Comparison of ENCODE assay signal across 21 mouse cellular contexts in the genomic region with DNA sequence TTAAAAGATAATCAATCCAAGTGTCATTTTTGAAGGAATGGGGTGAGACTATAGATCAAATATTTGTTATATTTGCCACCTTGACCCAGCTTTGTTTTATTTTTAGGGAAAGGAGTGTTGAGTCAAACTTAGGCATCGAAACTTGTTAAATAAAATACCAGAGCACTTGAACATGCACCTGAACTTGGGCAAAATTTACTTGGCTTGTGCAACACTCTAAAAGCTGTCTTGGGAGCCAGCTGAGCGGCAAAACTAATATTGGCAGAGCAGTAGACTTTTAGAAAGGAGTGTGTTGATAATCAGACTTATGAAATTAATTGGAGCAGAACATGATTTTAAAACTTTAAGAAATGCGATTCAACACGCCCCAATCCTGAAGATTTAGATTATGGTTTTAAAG.
DNase-seq lines count a peak whose midpoint lies in the region; ATAC-seq and TF ChIP-seq lines count a peak whose summit lies in the region.
"Had no signal": no experiment of that assay in that cellular context is flagged by ENCODE, and none has a peak within 500 bp of the region (broad histone marks: within the 10 kb centered on the region; RNA-seq: fewer than 3 reads in every experiment).

No protein-coding gene starts in this region.

- H3K9ac ChIP-seq in lung, embryonic 16.5 days (ENCODE audit: low read length) = no peak overlapping the region
- H3K9ac ChIP-seq in lung, postnatal 0 days (replicated peaks; ENCODE audit: low read depth) = no peak overlapping the region
- H3K9ac ChIP-seq: embryonic facial prominence, embryonic 12.5 days; forebrain, embryonic 13.5 days; forebrain, embryonic 15.5 days; forebrain, postnatal 0 days had no signal

- no peaks in the 10 kb centered on the region for H3K36me3 ChIP-seq in lung, embryonic 16.5 days (ENCODE audit: control insufficient read depth, insufficient read depth, low read length)
- no peaks in the 10 kb centered on the region for H3K36me3 ChIP-seq in lung, postnatal 0 days (ENCODE audit: insufficient read depth, low read length)
- H3K36me3 ChIP-seq: embryonic facial prominence, embryonic 10.5 days; embryonic facial prominence, embryonic 12.5 days; forebrain, embryonic 15.5 days; G1E had no signal

- no peaks in the 10 kb centered on the region for H3K9me3 ChIP-seq in lung, embryonic 16.5 days (ENCODE audit: control insufficient read depth, low read length)
- H3K9me3 ChIP-seq in lung, postnatal 0 days (ENCODE audit: low read length) = no peaks in the 10 kb centered on the region
- H3K9me3 ChIP-seq: embryonic facial prominence, embryonic 10.5 days; forebrain, embryonic 13.5 days; forebrain, embryonic 15.5 days had no signal

- TF ChIP-seq POLR2A in lung, adult 2 months (IDR thresholded peaks at IDR 0.05; ENCODE audit: borderline replicate concordance, extremely low read depth, low read depth, low read length) = no peak

- H3K27me3 ChIP-seq in lung, embryonic 16.5 days (ENCODE audit: control insufficient read depth, insufficient read depth, low read depth, low read length) = no peaks in the 10 kb centered on the region
- H3K27me3 ChIP-seq in lung, postnatal 0 days (replicated peaks; ENCODE audit: insufficient read depth, low read length) = no peaks in the 10 kb centered on the region
- H3K27me3 ChIP-seq: CH12.LX; embryonic facial prominence, embryonic 12.5 days; forebrain, embryonic 13.5 days; forebrain, embryonic 15.5 days had no signal

- 58% methylated on average over 4 of the region's 4 CpGs for WGBS in lung, embryonic 16.5 days
- 69% methylated on average over 4 of the region's 4 CpGs for WGBS in lung, adult 2 months
- 58% methylated on average over 4 of the region's 4 CpGs for WGBS in lung, postnatal 0 days

- no peak overlapping the region for H3K4me2 ChIP-seq in lung, embryonic 16.5 days (ENCODE audit: low read depth, low read length)
- 0 out of 2 replicates have a peak overlapping the region, but pooled peaks have one; percentile 2 for H3K4me2 ChIP-seq in lung, postnatal 0 days (replicated peaks; ENCODE audit: low read depth, low read length)
- H3K4me2 ChIP-seq: embryonic facial prominence, embryonic 12.5 days; forebrain, embryonic 13.5 days; forebrain, embryonic 15.5 days had no signal

- no peak overlapping the region for H3K27ac ChIP-seq in lung, embryonic 16.5 days (ENCODE audit: low read length)
- H3K27ac ChIP-seq in lung, postnatal 0 days (ENCODE audit: low read length) = no peak overlapping the region
- H3K27ac ChIP-seq: embryonic facial prominence, embryonic 10.5 days; embryonic facial prominence, embryonic 12.5 days; forebrain, embryonic 13.5 days; forebrain, embryonic 15.5 days had no signal

- H3K4me1 ChIP-seq in lung, embryonic 16.5 days (replicated peaks; ENCODE audit: control insufficient read depth, insufficient read depth, low read length) = no peaks in the 10 kb centered on the region
- H3K4me1 ChIP-seq in lung, adult 2 months (ENCODE audit: control insufficient read depth, insufficient read depth, low read length) = peaks cover 3% of the 10 kb centered on the region
- H3K4me1 ChIP-seq in lung, postnatal 0 days (ENCODE audit: insufficient read depth, low read depth, low read length) = no peaks in the 10 kb centered on the region
- H3K4me1 ChIP-seq: embryonic facial prominence, embryonic 12.5 days; forebrain, embryonic 15.5 days had no signal

- no peak for TF ChIP-seq CTCF in lung, adult 2 months (IDR thresholded peaks at IDR 0.05; ENCODE audit: insufficient read depth, low read length)
- no peak for TF ChIP-seq CTCF in lung, postnatal 0 days (IDR thresholded peaks at IDR 0.05)

- peak; percentile 59 for ATAC-seq in lung, embryonic 16.5 days (ENCODE audit: low read depth)
- ATAC-seq in lung, postnatal 0 days = peak; percentile 66
- no peak for ATAC-seq in erythroid progenitor cell, adult 5-6 weeks (replicated peaks; ENCODE audit: low FRiP score, poor library complexity, severe bottlenecking)
- ATAC-seq: activated CD4-positive, CD25-positive, alpha-beta regulatory T cell, adult 4 months; forebrain, embryonic 13.5 days; forebrain, embryonic 15.5 days; forebrain, postnatal 0 days; Patski had no signal

- DNase-seq in lung, adult 2 months = no peak
- peak; percentile 60 for DNase-seq in lung, postnatal 0 days (ENCODE audit: low spot score)
- peak; percentile 6 for DNase-seq in lung, postnatal 14 days
- DNase-seq in lung, postnatal 36 days = peak; percentile 49
- DNase-seq in retina, embryonic 14.5 days (ENCODE audit: low spot score) = no peak
- no peak for DNase-seq in gastrocnemius, adult 18-20 months (ENCODE audit: low spot score)
- DNase-seq: adrenal gland, adult 8-10 months; cerebellum, adult 11-12 months; cerebellum, adult 2 months; cerebellum, adult 9-10 months; forebrain, postnatal 0 days had no signal

- TF ChIP-seq EP300 in lung, postnatal 0 days (IDR thresholded peaks at IDR 0.05) = peak; percentile 39; the same call in 1 of the 2 replicates

- H3K4me3 ChIP-seq in lung, embryonic 16.5 days (ENCODE audit: low read length) = no peak overlapping the region
- H3K4me3 ChIP-seq in lung, adult 2 months (replicated peaks; ENCODE audit: extremely low read depth, low read depth, low read length) = no peak overlapping the region
- no peak overlapping the region for H3K4me3 ChIP-seq in lung, postnatal 0 days (ENCODE audit: low read depth, low read length)
- H3K4me3 ChIP-seq: embryonic facial prominence, embryonic 10.5 days; embryonic facial prominence, embryonic 12.5 days; forebrain, embryonic 13.5 days; forebrain, embryonic 15.5 days had no signal

Comparison
In these comparisons a context has a peak if more than half of its experiments do, and no peak if none do; other contexts are left out.
1. DNase-seq: peak in lung, postnatal 0 days (single experiment), lung, postnatal 14 days (single experiment) and lung, postnatal 36 days (single experiment); none in lung, adult 2 months (single experiment), retina, embryonic 14.5 days (single experiment) and gastrocnemius, adult 18-20 months (single experiment).